Mouse (Mus musculus) layer of hippocampus, adult 8-10 months (tissue): ENCODE data around the gene Ube2b. TPM values are rescaled to one million over a fixed set of nuclear protein-coding genes. Genes with fewer than 3 reads are reported as not detected.

ENCODE experiments used
- DNase-seq, 2 experiments: peaks; one replicate each; pipeline ENCODE4 v3.0.0; 2022; ENCODE audit warnings: low spot score in 2 of 2
- total RNA-seq, 4 experiments: library from RNA; stranded (reverse); gene quantifications; 2 replicates each; pipeline ENCODE4 v1.2.4; 2022

Gene Ube2b
- total RNA-seq, result 100 to 1,000 TPM; 162 to 207 (median 179) TPM

DNA sequence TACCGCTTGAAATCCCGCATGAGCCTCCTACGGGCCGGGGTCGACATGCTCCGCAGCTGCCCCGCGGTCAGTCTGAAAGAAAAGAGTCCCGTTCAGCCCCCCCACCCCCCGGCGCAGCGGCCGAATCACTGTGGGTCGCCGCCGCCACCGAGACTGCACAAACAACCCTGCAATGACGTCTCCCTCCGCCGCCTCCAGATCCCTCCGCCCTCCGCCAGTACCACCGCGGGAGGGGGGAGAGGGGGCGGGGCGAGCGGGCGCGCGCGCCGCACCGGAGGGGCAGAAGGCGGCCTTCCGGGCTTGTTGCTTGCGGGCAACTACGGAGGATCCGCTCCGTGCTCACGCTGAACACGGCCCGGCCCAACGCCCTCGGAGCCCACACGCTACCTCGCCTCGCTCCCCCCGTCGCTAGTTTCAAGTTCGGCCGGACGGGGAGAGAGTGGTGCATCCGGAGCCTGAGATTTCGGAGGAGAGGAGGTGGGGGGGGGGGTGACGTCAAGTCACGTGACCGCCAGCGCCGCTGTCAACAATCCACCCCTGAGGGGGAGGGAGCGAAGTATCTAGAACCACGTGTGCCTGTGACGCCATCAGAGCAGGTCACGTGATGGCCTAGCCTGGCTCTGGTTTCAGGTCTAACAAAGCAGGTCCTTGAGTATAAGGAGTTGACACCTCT is at the start of gene Ube2b:
Ube2b (minus strand) TSS at position 473 of the 673 bp plus-strand sequence.
- peak; percentile 96 to 97 for DNase-seq

- no peak for DNase-seq
Observed at GRCm38 (mm10) chr11:52046446-52047165, 46.0 kb upstream of the Ube2b start.

DNA sequence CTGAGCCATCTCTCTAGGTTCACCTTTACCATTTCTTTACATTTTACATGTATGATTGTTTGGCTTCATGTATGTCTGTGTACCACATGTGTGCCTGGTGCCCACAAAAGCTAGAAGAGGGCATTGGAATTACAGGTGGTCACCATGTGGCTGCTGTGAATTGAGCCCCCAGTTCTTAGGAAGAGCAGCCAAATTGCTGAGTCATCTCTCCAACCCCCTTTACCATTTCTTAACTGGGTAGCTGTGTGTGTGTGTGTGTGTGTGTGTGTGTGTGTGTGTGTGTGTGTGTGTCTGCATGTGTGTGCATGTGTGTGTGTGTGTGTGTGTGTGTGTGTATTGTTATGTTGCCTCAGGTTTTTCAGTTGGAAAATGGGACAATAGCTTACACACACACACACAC is 43.6 kb upstream of the Ube2b start:
- no peak for DNase-seq

- DNase-seq, result no peak
Observed at GRCm38 (mm10) chr11:52043224-52043623, 42.7 kb upstream of the Ube2b start.

GRCm38 (mm10) chr11:52037659-52038058 is 37.1 kb upstream of the Ube2b start:
- DNase-seq, result no peak

DNA sequence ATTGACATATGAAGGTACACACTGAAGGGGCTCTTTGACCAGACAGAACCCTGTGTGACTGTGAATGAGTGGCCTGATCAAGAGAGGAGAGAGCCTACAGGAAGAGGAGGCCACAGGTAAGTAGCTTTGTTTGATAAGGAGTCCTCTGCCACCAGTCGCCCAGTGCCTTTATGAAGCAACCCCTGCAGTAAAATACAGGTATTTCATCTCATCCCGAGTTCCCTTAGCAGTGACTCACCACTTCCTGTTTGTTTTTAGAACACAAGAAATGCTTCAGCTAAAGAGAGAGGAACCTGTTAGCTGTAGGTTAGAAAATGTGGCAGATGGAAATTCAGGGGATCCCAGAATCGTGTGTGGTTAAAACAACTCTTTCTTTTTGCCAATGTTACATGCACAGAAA is 35.3 kb upstream of the Ube2b start:
- no peak for DNase-seq

DNA sequence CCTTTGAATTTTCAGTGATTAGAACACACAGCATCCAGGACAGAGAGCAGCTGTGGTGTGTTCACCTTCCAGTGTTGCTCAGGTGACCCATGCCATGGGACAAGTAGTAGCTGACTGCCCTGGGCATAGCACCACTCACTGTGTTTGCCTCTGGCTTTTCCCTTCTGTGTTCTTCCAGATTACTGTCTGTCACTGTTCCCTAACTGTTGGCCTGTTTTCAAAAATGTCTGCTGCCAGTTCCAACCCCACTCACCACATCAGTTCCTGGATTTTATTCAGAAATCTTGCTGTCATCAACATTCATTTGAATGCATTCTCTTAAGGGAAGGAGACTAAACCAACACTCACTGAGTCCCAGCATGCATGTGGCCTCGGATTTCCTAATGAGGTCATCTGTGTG is 33.4 kb upstream of the Ube2b start:
- DNase-seq, result peak; percentile 36 to 53

DNA sequence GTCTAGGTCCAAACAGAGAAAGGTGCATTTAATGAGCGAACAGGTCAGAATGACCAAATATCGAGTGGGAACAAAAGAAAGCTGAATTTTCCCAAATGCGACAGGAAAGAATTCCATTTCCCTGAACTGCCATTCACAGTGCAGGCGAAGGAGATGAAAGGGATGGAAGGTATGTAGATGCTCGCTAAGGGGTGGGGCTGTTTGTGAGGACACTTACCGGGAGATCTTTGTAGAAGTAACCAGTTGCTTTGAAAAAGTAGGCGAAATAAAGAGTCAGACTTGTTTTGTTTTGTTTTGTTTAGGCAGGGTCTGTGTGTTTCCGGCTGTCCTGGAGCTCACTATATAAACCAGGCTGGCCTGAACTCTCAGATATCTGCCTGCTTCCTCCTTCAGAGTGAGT is 31.8 kb upstream of the Ube2b start:
- no peak for DNase-seq

- DNase-seq, result no peak
Observed at GRCm38 (mm10) chr11:52018217-52018616, 17.7 kb upstream of the Ube2b start.

DNA sequence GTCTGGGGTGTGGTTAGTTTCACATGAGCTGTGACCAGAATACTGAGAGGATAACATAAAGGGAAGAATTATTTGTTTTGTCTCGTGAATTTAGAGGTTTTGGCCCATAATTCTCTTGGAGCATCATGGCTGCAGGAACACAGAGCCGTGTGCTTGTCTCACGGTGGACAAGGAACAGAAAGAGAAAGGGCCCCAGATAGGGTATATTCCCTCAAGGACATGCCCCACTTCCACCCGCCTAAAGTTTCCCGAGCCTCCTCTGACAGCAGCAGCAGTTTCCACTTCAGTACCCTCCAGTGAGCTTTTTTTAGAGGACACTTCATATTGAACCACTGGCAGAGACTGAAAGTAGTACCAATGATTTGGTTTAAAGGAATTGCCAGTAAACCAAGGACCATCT is 11.0 kb upstream of the Ube2b start:
- no peak for DNase-seq

- DNase-seq, result no peak
Observed at GRCm38 (mm10) chr11:52011011-52011410, 10.4 kb upstream of the Ube2b start.

DNA sequence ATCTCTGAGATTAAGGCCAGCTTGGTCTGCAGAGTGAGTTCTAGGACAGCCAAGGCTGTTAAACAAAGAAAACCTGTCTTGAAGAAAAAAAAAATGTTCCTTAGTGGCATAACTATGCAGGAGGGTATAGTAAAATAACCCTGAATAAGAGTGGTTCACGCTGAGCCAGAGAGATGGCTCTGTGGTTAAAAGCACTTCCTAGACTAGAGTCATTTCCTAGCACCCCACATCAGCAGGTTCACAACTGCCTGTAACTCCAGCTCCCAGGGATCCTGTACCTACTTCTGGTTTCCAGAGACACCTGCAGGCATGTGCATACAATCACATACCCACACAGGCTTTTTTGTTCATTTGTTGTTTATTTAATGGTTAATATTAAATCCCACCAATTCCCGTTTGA is 5.0 kb upstream of the Ube2b start:
- no peak for DNase-seq

DNA sequence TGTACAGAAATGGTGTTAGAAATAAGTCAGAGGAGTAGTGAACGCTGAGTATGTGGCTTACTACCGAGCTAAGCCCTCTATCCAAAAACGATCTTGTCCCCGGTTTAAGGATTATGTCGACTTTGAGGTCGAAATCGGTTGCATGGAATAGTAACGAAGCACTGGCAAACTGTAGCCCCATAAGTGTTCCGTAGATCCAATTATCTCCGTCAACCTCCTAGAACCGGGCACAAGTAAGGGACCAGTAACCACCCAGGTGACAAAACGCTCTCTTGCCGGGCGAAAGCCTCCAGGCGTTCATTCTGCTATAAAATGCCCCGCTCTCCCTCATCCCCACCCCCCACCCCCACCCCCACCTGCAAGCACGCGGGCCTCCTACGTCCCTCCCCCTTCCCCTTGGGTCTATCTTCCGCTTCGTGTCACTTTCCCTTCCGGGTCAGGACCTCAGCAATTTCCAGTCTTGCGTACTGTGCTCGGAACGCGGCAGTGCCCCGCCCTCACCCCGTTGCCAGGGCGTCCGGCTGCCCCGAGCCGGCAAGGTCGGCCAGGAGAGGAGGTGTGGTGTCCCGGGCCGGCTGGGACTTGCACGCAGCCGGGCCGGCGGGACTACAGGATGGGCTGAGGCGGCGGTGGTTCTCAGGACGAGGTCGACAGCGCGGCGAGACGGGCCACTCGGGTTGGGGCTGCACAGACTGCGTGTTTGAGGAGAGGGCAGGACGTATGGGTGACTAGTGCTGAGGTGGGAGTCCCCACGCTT is 3.4 kb upstream of the Ube2b start, which contains the start of gene Cdkl3:
Cdkl3 (plus strand) TSS at position 450 of the 757 bp plus-strand sequence.
- DNase-seq, result peak; percentile 85 to 88

DNA sequence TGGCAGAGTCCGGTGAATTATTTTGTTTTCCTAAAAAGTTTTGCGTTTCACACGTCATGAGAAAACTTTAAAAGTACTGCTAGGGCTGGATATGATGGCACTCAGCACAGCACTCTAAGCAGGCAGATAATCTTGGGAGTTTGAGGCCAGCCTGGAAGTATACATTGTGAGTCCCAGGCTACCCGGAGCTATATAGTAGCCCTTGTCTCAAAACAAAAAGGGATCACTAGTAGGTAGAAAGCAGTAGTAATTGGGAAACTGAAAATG is 2.9 kb upstream of the Ube2b start:
- DNase-seq, result no peak

DNA sequence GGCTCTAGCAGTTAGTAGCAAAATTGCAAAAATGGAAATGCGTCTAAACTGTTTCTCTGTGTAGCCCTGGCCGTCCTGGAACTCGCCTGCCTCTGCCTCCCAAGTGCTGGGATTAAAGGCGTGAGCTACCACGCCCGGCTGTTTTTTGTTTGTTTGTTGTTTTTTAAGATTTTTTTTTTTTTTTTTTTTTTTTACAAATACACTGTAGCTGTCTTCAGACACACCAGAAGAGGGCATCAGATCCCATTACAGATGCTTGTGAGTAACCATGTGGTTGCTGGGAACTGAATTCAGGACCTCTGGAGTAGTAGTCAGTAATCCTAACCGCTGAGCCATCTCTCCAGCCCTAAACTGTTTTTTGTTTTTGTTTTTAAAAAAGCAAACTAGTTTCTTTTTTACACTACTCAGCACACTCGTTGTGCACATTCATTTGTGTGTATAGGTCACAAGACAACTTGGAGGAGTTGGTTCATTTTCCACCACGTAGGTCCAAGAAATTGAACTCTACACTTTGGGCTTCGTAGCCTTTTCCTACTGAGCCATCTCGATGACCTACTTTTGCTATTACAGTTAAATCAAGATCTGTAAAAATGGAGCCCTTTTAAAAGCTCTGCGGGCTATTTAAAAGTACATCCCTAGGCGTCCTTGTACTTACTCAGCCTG is 2.4 kb upstream of the Ube2b start:
- DNase-seq, result no peak

DNA sequence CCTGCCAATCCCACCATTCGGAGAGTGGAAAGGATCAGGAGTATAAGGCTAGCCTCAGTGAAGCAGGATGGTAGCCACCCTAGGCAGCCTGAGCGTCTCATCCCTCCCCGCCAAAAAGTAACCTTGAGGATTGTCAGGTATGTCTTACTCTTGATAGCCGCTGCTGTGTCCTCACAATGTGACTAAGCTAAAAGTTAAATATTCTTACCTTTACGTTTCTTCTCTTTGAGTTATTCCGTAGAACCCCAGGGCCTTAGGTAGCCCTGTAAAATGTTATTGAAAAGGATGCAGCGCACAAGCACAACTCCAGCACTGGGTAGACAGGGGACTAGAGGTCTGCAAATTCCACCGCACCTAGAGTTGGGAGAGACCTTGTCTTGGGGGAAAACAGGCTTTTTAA is 1.3 kb upstream of the Ube2b start:
- DNase-seq, result no peak

- DNase-seq, result no peak
Observed at GRCm38 (mm10) chr11:52001341-52001740, 779 bp upstream of the Ube2b start.

GRCm38 (mm10) chr11:51999611-52000289 is 812 bp downstream of the Ube2b start:
- DNase-seq, result peak; percentile 19 to 40

DNA sequence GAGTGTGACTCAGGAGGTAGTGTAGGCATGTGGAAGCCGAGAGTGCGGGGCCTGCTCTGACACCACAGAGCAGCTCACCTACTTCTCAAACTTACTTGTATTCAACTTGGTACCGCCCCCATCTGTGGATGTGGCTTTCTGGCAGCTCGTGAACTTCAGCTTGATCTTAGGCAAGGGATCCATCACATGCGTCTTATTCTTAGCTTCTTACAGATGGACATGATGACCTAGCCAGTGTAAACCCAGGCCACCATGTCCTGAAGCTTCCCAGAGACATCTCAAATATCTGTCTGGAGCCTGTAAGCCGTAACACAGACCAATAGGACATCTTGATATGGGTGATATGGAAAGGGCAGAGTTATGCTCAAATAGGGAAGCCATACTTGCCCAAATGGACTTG is 28.9 kb downstream of the Ube2b start:
- DNase-seq, result no peak

DNA sequence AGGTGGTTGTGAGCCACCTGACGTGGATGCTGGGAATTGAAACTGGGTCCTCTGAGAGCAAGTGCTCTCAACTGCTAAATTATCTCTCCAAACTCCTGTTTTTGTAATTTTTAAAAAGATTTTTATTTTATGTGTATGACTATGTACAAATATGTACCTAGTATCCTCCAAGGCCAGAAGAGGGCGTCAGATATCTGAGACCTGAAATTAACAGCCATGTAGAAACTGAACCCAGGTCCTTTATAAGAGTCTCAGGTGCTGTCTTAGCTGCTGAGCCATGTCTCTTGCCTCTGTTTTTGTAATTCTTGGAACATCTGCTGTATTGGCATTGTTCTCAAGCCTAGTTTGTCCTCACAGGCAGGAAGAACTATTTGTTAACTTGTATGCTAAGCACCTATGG is 31.1 kb downstream of the Ube2b start:
- DNase-seq, result no peak

DNA sequence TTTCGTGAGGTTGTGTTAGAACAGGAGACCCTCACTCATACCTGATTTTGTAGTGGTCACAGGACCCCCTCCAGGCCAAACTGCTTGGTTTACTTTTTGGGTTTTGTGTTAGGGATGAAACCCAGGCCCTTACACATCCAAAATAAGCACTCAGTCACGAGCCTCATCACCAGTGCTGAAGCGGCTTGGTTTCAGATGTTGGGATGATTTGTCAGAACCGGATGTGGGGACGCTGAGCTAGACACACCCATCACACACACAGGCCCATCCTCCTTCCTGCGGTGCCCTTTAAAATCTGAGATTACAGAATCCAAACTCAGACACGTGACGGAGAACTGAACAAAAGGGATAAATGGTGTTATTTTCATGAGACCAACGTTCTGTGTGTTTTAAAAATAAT is 31.7 kb downstream of the Ube2b start:
- no peak for DNase-seq
